Mouse (Mus musculus): ENCODE measurements around the gene Tmem269.

GRCm38 (mm10) chr4:119266606-119267005 lies 48.6 kb upstream of the Tmem269 start:
- TF ChIP-seq CTCF (IDR thresholded peaks at IDR 0.05; ENCODE audit: control insufficient read depth, insufficient read depth, low read length) (no peak), POLR2A (IDR thresholded peaks at IDR 0.05; ENCODE audit: borderline replicate concordance, control insufficient read depth, low read depth, low read length) (no peak)

Data from bone marrow, adult 2 months (tissue).